Mouse (Mus musculus) embryonic facial prominence, embryonic 13.5 days (tissue): ENCODE results near the gene Papola. TPM values are rescaled to one million over a fixed set of nuclear protein-coding genes. Genes with fewer than 3 reads are reported as not detected.
"Not testable (repeated sequence)": the region's sequence is repeated elsewhere in the genome, so short reads cannot be mapped to it uniquely, and the experiment has no call there.

Experiments
- ATAC-seq: fragments of 200-750 bp; cut with Nextera tagmentation; 2 replicates; pipeline ENCODE4 v1.8.0; 2017; ENCODE audit warnings: low read depth; ENCODE audit not compliant: insufficient number of reproducible peaks, insufficient read depth, low FRiP score, low TSS enrichment
- H3K27ac ChIP-seq: fragments of 300-500 bp; sonication (generic); 2 replicates; pipeline ENCODE4 v1.5.1; 2015; ENCODE audit warnings: moderate library complexity, mild to moderate bottlenecking, inconsistent platforms
- H3K27me3 ChIP-seq: fragments of 300-500 bp; sonication (generic); 2 replicates; pipeline ENCODE4 v1.6.1; 2015; ENCODE audit warnings: mild to moderate bottlenecking, inconsistent platforms
- H3K36me3 ChIP-seq: fragments of 300-500 bp; sonication (generic); 2 replicates; pipeline ENCODE4 v1.6.1; 2015; ENCODE audit warnings: mild to moderate bottlenecking, inconsistent platforms
- H3K4me1 ChIP-seq: fragments of 300-500 bp; sonication (generic); 2 replicates; pipeline ENCODE4 v1.6.1; 2015; ENCODE audit warnings: inconsistent platforms
- H3K4me2 ChIP-seq: fragments of 300-500 bp; sonication (generic); 2 replicates; pipeline ENCODE4 v1.6.1; 2015; ENCODE audit warnings: moderate library complexity, mild to moderate bottlenecking, inconsistent platforms
- H3K4me3 ChIP-seq: fragments of 300-500 bp; sonication (generic); 2 replicates; pipeline ENCODE4 v1.5.1; 2015; ENCODE audit warnings: mild to moderate bottlenecking, inconsistent platforms
- H3K9ac ChIP-seq: fragments of 300-500 bp; sonication (generic); 2 replicates; pipeline ENCODE4 v1.6.1; 2015; ENCODE audit warnings: mild to moderate bottlenecking, inconsistent platforms
- H3K9me3 ChIP-seq: fragments of 300-500 bp; sonication (generic); 2 replicates; pipeline ENCODE4 v1.6.1; 2016; ENCODE audit warnings: inconsistent platforms
- WGBS: fragments of 180-500 bp; shearing (Covaris S2); methylation state at CpG from one replicate; pipeline ENCODE4 v1.1.7; 2015; ENCODE audit warnings: mixed read lengths; 5-methylcytosine and 5-hydroxymethylcytosine counted together
- polyA plus RNA-seq: library from polyadenylated mRNA; unstranded; fragments of >200 nt; fragmentation: Nextera tagmentation; extraction: Ambion mirVana; gene quantifications from 2 replicates; pipeline ENCODE4 v1.2.1, GENCODE M21; 2015

Gene Papola
- polyA plus RNA-seq, 1 experiment from 2014 or later, result 229 TPM

- H3K4me1 ChIP-seq, H3K9me3 ChIP-seq, H3K27me3 ChIP-seq, H3K4me3 ChIP-seq, H3K9ac ChIP-seq, ATAC-seq, H3K4me2 ChIP-seq, H3K27ac ChIP-seq: not testable (repeated sequence)
- peaks cover 54% of the 10 kb centered on the region for H3K36me3 ChIP-seq
- WGBS, result 94% methylated on average over 8 of the region's 8 CpGs
These were observed 56.1 kb downstream of the Papola start for GRCm38 (mm10) chr12:105840545-105840944.

- ATAC-seq, result no peak
- H3K27ac ChIP-seq, result no peak overlapping the region
- H3K9me3 ChIP-seq, result no peaks in the 10 kb centered on the region
- H3K27me3 ChIP-seq, result no peaks in the 10 kb centered on the region
- peaks cover 35% of the 10 kb centered on the region for H3K36me3 ChIP-seq
- peaks cover 3% of the 10 kb centered on the region for H3K4me1 ChIP-seq
- H3K4me2 ChIP-seq, result no peak overlapping the region
- 75% methylated on average over 12 of the region's 12 CpGs for WGBS
- H3K9ac ChIP-seq, result no peak overlapping the region
- H3K4me3 ChIP-seq, result no peak overlapping the region
These were observed 58.9 kb downstream of the Papola start for GRCm38 (mm10) chr12:105843243-105844005.

DNA sequence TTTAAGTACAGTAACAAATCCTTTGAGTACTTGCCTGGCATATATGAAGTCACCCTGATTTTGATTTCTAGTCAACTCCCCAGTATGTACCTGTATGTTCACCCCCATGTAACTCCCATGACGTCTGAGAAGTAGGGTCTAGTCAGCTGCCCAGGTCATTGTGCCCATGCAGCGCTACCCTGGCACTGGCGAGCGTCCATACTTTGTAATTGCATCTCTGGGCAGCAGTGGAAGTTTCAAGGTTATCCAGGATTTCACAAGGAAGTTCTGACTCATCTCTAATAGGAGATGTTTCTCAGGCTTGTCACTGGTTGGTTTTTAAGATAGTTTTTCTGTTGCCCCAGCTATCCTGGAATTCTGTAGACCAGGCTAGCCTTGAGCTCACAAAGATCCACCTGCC lies 59.9 kb downstream of the Papola start:
- Histone ChIP-seq H3K9me3 (no peaks in the 10 kb centered on the region), H3K4me3 (no peak overlapping the region), H3K36me3 (peaks cover 33% of the 10 kb centered on the region), H3K27ac (no peak overlapping the region), H3K4me2 (no peak overlapping the region), H3K9ac (no peak overlapping the region), H3K27me3 (no peaks in the 10 kb centered on the region), H3K4me1 (peaks cover 13% of the 10 kb centered on the region)
- 88% methylated on average over 4 of the region's 4 CpGs for WGBS
- no peak for ATAC-seq

DNA sequence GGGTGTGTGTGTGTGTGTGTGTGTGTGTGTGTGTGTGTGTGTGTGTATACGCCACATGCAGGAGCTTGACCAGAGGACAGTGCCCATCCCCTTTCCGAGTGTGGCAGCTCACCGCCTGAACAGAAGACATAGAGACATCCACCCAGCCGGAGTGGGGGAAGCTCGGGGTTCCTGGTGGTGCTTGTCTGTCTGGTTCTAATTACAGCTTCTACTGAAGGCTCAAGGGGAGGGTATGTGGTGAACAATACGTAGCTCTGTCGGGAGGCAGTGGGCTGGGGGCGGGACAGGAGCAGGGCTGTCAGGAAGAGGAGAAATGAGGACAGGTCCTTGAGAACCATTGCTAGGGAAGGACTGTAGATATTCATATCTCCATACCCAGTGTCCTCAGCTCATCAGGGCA lies 64.6 kb downstream of the Papola start:
- Histone ChIP-seq H3K4me2 (peak overlapping the region; percentile 32), H3K27me3 (no peaks in the 10 kb centered on the region), H3K4me1 (peaks cover 21% of the 10 kb centered on the region), H3K9ac (no peak overlapping the region), H3K9me3 (no peaks in the 10 kb centered on the region), H3K36me3 (peaks cover 10% of the 10 kb centered on the region; the same call in 1 of the 2 replicates), H3K4me3 (no peak overlapping the region), H3K27ac (peak overlapping the region; percentile 77)
- ATAC-seq, result peak; percentile 73
- 6% methylated on average over 8 of the region's 8 CpGs for WGBS

DNA sequence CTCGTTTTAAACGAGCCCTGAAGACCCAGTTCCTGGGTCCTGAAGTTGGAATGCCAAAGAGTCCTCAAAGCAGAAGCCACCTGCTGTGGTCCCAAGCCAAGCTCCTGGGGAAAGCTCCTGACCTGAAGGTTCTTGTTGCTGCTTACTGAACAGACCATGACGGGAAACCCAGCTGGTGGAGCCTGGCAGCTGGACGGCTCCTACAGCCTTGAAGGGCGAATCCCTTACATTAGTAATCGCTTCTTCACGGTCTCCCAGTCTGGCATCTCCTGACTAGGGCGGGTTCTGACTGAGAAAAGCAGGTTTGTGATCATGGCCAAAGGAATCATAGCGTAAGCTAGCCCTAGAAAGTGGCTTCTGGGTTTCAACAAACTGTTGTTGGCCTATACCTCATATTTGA lies 66.2 kb downstream of the Papola start:
- Histone ChIP-seq H3K27ac (no peak overlapping the region), H3K9ac (no peak overlapping the region), H3K4me2 (no peak overlapping the region), H3K4me3 (no peak overlapping the region), H3K36me3 (no peaks in the 10 kb centered on the region), H3K4me1 (peaks cover 27% of the 10 kb centered on the region), H3K9me3 (no peaks in the 10 kb centered on the region), H3K27me3 (no peaks in the 10 kb centered on the region)
- ATAC-seq, result no peak
- WGBS, result 73% methylated on average over 9 of the region's 9 CpGs

GRCm38 (mm10) chr12:105852798-105853197 lies 68.3 kb downstream of the Papola start:
- Histone ChIP-seq H3K27me3 (no peaks in the 10 kb centered on the region), H3K36me3 (no peaks in the 10 kb centered on the region), H3K4me3 (no peak overlapping the region), H3K9ac (no peak overlapping the region), H3K27ac (no peak overlapping the region), H3K4me2 (no peak overlapping the region), H3K9me3 (no peaks in the 10 kb centered on the region), H3K4me1 (peaks cover 33% of the 10 kb centered on the region)
- no peak for ATAC-seq
- 66% methylated on average over 7 of the region's 7 CpGs for WGBS

DNA sequence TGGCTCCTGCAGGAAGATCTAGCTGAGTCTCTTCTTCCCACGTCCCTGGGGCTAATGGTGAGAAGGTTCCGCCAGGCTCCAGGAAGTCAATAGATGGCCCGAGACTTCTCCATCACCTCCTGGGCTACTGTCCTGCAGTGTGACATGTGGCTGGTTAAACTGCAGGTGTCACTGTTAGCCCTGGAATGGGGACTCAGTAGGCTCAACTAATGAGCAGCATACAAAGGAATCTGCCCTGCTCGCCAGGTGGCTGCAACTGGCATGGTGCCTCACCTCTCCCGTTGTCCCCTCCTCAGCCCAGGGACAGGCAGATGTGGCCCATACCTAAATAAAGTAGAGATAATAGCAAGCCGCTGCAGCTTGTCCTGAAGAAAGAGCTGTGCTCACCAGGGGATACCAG lies 70.1 kb downstream of the Papola start:
- no peak for ATAC-seq
- Histone ChIP-seq H3K27ac (no peak overlapping the region), H3K4me1 (peaks cover 22% of the 10 kb centered on the region), H3K27me3 (no peaks in the 10 kb centered on the region), H3K4me2 (no peak overlapping the region), H3K4me3 (no peak overlapping the region), H3K36me3 (no peaks in the 10 kb centered on the region), H3K9ac (no peak overlapping the region), H3K9me3 (no peaks in the 10 kb centered on the region)
- WGBS, result 33% methylated on average over 6 of the region's 6 CpGs

DNA sequence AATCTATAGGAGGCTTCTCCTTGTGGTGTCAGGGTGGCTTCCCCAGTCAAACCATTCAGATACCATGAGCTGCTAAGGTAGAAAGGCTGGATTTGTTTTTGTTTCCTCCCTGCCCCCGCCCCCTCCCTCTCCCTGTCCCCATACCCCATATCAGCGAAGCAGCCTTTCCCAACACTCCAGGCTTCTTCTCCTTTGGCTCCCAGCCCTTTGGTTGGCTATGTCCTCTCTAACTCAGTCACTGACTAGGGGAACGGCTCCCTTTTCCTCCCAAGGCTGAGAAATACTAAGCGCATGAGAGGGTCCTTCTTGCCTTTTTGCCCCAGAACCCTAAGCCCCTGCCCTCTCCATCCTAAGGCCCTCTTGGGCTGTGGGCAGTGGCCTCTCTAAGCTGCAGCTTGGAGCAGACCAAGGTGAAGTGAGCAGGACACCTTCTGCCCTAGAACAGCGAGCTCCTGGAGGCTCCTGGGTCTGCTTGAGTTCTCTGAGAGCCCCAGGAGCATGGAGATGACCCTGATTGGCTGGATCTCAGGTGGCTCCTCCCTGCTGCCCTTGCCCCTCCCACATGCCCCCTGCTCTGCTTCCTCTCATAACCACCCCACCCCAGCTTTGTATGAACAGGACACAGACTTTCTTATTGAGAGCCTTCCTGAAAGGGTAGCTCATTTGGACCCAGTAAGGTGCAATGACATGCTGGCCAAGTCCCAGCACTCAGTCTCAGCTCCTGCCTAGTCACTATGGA lies 73.6 kb downstream of the Papola start:
- no peak overlapping the region for H3K4me2 ChIP-seq
- H3K27ac ChIP-seq, result no peak overlapping the region
- no peak for ATAC-seq
- WGBS, result 76% methylated on average over 5 of the region's 5 CpGs
- H3K27me3 ChIP-seq, result no peaks in the 10 kb centered on the region
- no peaks in the 10 kb centered on the region for H3K36me3 ChIP-seq
- H3K4me3 ChIP-seq, result no peak overlapping the region
- H3K9ac ChIP-seq, result no peak overlapping the region
- peaks cover 24% of the 10 kb centered on the region for H3K4me1 ChIP-seq
- H3K9me3 ChIP-seq, result no peaks in the 10 kb centered on the region

DNA sequence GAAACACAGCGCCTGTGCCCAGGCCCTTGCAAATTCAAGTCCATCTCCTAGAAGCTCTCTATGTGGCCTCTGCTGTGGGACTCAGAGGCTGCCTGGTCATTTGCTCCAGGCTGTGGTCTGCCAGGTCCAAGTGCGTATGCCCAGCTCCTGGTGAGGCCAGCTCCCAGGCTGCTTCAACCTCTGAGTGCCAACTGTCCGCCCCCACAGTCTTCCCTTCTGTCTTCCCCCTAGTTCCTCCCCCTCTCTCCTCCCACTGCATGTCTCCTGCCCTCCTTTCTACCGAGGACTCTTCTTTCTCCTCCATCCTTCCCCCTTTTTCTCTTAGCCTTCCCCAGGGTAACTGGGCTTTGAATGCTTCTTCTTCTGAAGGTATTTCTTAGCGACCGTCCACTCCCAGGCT lies 77.6 kb downstream of the Papola start:
- no peak for ATAC-seq
- H3K4me3 ChIP-seq, result no peak overlapping the region
- H3K9me3 ChIP-seq, result peaks cover 3% of the 10 kb centered on the region; the same call in 1 of the 2 replicates
- no peaks in the 10 kb centered on the region for H3K36me3 ChIP-seq
- peaks cover 22% of the 10 kb centered on the region for H3K4me1 ChIP-seq
- no peak overlapping the region for H3K27ac ChIP-seq
- H3K4me2 ChIP-seq, result no peak overlapping the region
- H3K27me3 ChIP-seq, result no peaks in the 10 kb centered on the region
- no peak overlapping the region for H3K9ac ChIP-seq
- 74% methylated on average over 6 of the region's 6 CpGs for WGBS

GRCm38 (mm10) chr12:105862607-105863006 lies 78.1 kb downstream of the Papola start:
- Histone ChIP-seq H3K27me3 (no peaks in the 10 kb centered on the region), H3K9ac (no peak overlapping the region), H3K9me3 (peaks cover 3% of the 10 kb centered on the region; the same call in 1 of the 2 replicates), H3K36me3 (no peaks in the 10 kb centered on the region), H3K4me2 (peak overlapping the region; percentile 11; the same call in 1 of the 2 replicates), H3K27ac (no peak overlapping the region), H3K4me3 (no peak overlapping the region), H3K4me1 (peaks cover 17% of the 10 kb centered on the region)
- ATAC-seq, result no peak
- 53% methylated on average over 22 of the region's 22 CpGs for WGBS

- Histone ChIP-seq H3K27me3 (no peaks in the 10 kb centered on the region), H3K27ac (no peak overlapping the region), H3K36me3 (no peaks in the 10 kb centered on the region), H3K4me2 (no peak overlapping the region), H3K9me3 (peaks cover 3% of the 10 kb centered on the region; the same call in 1 of the 2 replicates), H3K4me3 (no peak overlapping the region), H3K4me1 (peaks cover 12% of the 10 kb centered on the region), H3K9ac (no peak overlapping the region)
- ATAC-seq, result no peak
- WGBS, result 83% methylated on average over 11 of the region's 11 CpGs
These were observed 78.9 kb downstream of the Papola start for GRCm38 (mm10) chr12:105863436-105863835.

DNA sequence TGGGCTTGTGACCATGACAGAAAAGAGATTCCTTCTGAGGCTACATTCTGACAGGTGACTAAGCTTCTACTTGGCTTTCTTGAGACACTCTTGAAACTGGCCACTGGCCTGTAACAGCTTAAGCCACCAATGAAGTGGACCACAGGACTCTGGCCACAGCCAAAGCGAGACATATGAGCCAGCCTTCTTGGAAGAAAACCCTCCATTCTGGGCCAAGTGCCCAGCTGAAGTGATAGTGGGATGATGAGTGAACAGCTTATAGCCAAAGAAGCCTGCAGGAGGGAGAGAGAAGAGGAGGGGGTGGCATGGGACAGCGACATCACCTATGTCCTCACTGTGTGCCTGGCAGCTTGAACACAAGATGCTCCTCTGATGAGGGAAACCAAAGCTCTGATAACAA lies 83.2 kb downstream of the Papola start:
- Histone ChIP-seq H3K27ac (no peak overlapping the region), H3K4me2 (no peak overlapping the region), H3K27me3 (peaks cover 14% of the 10 kb centered on the region), H3K36me3 (no peaks in the 10 kb centered on the region), H3K9ac (no peak overlapping the region), H3K4me1 (peaks cover 14% of the 10 kb centered on the region), H3K4me3 (no peak overlapping the region), H3K9me3 (peaks cover 3% of the 10 kb centered on the region; the same call in 1 of the 2 replicates)
- WGBS, result 82% methylated on average over 2 of the region's 2 CpGs
- ATAC-seq, result no peak
